Mouse (Mus musculus) gastrocnemius, postnatal 10 days (tissue): ENCODE measurements at regions not wholly inside any gene's neighbourhood (a gene's known extent, or its start where the extent isn't known, plus 50 kb on each side); places are given as distances from the start of the nearest gene placed in this dataset.

ENCODE experiments used
- DNase-seq: peaks from one replicate; pipeline ENCODE4 v3.0.0; 2021; ENCODE audit warnings: mixed read lengths

DNA sequence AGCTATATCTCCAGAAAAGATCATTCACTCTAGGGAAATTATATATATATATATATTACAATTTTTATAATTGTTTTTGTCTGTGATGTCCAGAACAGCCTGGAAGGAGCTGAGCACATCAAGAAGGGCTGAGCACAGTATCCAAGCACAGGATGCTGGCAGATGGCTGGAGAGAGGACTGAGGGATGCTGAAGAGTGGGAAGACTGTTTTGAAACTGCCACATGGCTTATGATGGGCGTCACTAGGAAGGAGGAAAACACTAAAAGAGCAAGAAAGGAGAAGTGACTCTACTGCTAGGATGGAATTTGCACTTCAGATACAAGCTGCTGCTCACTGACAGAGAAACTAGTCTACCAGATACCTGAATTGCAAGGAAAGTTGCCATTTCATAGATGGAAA is 50.4 kb upstream of the Atg10 start:
- DNase-seq, result no peak

DNA sequence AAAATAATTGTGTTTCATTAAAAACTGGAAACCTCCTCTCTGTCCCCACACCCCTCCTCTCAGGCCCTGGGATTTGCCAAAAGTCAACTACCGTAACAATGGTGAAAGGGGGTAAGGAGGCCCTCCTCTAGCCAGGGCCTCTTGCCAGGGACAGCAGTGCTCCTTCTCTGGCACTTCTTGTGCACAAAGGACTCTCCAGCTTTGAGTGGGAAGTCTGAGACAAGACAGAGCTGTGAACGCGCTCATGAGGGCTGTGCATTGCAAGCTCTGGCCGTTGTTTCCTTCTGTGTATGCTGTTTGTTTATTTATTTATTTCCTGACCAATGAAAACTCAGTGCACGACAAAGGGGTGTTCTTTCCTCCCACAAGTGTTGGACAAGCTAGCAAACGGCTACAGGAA is 50.8 kb upstream of the Atg10 start:
- no peak for DNase-seq

DNA sequence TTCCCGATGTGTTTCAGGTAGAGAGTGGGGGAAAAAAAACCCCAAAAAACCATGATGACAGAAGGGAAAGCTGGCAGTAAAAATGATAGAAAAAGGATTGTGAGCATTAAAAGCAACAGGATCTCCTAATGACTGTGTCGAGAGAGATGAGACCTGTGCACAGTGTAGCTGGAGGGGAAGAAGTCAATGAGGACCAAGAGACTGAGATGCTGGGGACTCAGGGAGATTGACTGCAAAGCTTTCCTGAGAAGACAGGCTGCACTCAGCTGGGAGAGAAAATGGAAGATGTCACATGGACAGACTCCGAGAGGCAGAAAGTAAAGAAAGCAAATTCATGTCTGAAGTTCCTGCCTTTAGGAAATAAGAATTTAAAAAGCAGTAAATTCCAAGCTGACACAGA is 55.7 kb upstream of the Atg10 start:
- no peak for DNase-seq

DNA sequence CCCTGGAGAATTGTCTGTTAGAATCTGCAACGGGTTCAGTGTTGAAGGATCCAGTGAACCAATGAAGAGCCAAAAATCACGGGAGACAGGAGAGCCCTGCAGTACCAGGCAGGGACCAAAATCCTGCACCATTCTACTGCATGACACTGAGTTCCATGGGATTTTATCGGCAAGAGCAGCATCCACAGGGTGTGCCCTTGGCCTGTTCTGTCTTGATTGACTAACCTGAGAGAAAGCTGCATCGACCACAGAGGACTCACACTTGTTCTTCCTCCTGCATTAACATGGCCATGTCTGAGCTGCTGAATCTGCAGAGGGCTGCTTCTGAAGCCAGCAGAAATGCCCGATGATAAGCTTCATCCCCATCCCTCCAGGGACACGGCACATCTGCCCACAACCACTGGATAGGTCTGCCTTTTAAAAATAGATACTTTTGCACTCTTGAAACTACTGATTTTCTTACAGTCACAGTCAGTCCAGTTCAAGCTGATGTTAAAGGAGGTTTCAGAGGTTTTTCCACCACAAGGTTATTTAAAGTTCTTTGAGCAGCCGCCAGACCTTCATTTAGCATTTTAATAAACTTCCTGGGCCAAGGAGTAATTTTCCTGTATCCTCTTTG is 71.9 kb upstream of the Atg10 start:
- no peak for DNase-seq

DNA sequence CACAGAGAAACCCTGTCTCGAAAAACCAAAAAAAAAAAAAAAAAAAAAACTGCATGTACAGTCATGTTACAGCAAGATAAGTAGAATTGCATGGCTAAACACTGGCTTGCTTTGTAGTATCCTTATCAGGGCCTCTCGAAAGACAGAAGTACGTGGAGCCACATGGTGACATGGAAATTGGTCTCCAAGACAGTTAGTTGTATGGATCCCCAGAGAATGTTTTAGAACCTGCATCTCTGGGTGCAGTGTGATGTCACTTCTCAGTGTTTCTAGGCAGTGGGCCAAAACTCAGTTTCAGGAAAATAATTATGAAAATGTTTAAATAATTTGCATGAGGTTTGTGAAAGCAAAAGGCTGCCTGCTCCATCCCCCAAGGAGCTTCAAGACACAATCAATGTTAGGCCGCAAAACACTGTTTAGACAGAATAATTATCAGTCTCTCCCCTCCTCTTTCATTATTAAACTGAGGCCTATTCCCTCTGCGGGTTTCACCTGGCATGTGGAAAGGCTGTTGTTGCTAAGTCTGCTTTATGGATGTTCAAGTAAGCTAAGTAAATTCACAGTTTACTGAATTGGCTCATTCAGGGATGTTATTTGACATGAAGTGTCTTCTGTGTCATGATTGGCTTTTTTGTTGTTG is 72.9 kb upstream of the Atg10 start:
- DNase-seq, result no peak

DNA sequence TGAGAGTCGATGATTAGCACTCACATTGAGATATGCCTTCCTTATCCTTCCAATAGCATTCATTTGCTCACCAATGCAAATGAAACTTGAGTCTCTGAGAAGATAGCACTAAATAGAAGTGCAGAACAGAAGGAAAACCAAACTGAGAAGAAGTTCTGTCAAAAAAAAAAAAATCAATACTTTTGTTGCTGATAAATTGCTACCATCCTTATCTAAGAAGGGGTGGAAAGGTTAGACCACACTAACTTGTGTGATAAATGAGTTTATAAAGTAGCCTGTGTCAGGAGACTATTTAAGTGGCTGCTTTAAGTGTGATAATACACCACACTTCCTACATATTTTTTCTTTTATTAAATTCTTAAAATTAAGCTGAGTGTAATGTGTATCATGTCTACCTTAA is 78.1 kb upstream of the Atg10 start:
- no peak for DNase-seq

DNA sequence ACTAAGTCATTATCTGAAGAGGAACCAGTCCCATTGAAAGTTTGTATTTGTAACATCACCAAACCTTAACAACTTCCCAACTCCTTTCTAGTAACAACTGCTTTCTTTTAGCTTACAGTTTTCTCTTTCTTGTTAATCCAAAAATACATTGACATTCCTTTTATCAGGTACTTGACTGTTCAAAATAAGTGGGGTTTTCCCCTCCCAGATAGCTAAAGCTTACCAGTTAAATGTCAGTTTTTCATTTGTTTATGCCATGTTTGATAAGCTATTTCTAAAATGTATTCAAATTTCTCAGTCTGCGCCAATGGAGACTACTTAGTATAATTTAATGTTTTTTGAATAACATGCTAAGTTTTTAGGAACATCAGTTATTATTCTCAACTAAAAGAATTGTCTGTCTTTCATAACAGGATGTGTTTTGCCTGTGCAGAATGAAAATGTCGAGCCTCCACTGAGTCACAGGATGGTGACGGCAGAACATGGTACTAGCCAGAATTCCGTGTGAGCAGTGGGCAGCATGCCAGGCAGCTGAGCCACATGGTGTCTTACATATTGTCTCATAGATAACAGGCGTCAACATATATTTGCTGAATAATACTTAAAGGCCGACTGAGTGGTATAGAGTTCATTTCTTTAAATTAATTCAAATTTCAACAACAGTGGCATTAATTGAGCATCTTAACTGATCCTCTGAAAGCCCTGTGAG is 82.1 kb upstream of the Atg10 start:
- DNase-seq, result no peak

DNA sequence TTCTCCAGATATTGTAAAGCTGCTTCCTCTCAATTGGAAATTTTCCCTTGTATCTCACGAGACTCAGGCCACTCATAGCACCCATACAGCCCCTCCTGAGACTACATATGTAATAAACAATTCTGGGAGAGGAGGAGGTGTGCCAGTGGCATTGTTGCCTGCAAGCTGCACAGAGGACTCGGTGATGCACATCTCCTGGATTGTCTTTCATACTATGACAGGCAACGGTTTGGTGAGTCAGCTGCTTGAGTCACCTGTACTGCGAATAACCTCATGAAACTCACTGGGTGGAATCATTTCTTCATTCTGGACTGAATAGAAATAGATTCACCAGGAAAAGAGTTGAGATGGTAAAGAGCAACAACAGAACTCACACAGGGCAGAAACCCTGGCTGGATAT is 82.8 kb upstream of the Atg10 start:
- DNase-seq, result no peak

DNA sequence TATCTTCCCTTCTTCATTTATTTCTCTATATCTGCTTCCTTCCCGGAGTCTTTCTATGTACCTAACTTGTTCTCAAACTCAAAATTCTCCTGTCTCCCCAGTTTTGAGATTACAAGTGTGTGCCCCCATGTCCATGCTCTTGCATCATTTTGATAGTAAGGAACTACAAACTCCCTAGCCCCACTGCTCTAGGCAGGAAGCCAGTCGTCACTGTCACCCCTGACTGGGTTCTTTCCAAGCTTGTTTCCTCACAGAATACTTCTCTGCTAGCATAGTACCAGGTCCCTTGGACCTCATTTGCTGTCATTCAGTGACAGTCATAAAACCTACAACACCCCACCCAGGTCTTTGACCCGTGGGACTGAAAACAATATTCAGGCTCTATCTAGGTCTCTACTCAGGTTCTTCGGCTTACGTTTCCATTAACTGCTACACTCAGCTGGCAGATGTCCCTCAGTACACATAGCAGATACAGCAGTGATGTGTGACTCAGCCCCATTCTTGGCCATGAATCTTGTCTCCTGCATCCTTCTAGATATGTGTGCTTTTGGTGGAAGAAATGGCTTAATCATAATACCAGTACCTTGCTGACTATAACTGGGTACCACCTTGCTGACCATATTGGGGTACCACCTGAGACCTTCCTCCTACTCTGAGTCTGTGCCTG is 89.3 kb upstream of the Atg10 start:
- DNase-seq, result no peak

DNA sequence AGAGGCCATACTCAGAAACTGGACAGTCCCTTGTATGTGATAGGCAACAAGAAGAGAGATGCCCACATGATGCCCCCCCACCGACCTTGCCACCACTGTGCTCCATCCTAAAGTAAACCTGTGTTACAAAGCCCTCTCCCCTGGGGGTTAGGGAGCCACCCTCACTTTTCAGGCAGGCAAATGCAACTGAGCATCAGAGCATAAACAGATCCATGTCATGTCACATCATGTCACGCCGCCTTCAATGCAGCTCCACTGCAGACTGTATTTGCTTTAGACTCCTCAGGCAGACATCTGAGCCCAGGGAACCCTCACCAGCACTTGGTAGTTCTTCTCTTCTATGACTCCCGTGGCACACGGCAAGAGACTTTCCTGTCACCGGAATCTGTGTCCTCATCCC is 98.6 kb upstream of the Atg10 start:
- DNase-seq, result no peak

DNA sequence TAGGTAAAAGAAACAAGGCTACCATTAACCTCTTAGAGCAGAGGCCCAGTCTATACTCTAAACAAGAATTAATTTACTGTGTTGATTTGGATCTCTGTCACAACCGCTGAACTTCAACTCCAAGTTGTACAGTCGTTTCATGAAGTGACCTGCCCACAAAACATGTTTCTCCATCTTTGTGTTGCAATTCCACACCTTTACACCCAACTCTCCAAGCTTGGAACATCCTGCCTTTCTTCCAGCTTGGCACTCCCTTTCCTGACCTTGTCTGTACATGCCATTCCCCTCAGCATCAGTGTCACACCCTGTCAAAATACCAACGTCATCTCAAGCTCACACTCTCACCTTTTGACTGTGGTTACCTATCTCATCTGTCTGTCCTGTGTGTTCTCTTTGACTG is 103.1 kb upstream of the Atg10 start:
- DNase-seq, result no peak

DNA sequence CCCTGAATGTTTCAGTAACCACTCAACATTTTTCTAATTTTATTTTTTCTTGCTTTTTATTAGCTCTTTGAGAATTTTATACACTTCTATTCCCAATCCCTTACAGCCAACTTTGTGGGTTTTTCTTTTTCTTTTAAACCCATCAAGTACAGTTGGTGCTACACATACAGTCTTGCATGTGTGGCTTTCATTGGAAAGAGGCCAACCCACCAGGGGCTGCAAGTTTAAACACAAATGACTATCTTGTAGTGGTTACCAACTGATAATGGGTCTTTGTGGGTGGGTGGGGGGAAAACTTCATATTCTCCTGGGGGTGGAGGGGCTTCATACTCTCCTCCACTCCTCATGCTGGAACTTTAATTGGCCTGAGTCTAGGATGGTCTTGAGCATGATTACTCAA is 110.5 kb upstream of the Atg10 start:
- DNase-seq, result no peak

DNA sequence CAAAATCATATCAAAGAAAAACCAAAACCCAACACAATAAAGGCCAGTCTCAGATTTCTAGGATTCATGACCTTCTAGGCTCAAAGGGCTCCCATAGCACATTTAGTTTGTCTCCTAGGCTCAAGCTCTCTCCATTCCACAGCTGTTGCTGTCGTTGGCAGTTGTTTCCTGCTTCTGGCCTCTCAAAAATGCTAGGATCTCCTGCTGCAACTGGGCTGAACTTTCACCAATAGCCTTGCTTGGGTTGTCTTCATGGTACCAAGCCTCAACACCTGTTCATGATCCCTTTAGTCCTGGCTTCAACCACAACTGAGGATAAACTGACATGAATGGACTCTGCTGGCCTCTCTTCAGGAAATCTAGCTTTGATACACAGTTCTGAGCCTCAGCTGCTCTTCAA is 115.9 kb upstream of the Ssbp2 start:
- no peak for DNase-seq

DNA sequence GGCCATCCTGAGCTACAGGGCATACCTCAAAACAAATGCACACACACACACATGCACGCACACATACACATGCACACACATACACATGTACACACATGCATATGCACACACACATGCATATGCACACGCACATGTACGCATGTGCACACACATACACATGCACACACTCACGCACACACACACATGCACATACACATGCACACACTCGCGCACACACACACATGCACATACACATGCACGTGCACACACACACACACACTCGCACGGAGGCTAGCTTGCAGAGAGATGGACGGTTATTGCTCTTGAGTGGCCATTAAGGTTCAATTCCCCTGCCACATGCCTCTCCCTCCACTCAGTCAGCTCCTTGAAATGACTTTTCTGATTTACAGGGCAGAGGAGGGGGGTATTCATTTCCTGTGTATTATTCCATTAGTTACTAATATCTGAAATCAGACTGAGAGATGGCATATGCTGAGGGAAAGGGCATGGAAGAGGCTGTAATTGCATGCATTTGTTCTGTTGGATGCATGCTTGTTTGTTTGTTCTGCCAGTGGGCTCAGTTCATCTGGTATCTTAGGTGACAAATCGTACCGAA is 111.5 kb upstream of the Ssbp2 start:
- no peak for DNase-seq

DNA sequence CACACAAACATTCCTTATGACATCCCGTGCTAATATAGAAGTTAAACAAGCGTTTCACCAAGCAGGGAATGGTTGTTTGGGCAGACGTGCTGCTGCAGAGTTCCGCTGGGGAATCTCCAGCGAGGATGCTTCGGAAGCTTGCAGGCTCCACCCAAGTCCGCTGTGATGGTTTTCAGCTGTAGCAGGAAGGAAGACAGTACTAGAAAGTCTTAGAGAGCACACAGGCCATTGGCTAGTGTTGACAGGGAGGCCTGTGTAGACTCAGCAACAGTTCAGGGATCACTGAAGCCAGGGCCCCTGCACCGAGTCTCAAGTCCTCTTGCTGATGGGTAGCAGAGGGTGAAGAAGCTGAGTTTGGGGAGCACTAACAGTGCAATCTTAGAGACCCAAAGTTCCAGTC is 107.8 kb upstream of the Ssbp2 start:
- no peak for DNase-seq

DNA sequence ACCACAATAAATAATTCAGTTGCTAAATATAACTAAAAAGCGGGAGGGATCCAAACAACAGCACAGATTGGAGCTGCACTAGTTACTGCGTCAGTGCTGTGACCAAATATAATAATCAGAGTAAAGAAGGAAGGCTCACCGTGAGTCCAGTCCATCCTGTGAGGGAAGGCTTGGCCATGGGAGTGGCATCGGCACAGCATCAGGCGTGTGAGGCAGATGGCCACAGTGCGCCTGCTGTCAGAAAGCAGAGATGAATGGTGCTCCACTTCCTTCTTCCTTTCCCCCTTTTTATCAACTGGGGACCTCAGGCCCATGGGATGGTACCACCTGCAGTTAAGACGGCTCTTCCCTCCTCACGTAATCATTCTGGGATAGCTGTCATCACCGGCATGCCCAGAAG is 103.6 kb upstream of the Ssbp2 start:
- DNase-seq, result no peak

DNA sequence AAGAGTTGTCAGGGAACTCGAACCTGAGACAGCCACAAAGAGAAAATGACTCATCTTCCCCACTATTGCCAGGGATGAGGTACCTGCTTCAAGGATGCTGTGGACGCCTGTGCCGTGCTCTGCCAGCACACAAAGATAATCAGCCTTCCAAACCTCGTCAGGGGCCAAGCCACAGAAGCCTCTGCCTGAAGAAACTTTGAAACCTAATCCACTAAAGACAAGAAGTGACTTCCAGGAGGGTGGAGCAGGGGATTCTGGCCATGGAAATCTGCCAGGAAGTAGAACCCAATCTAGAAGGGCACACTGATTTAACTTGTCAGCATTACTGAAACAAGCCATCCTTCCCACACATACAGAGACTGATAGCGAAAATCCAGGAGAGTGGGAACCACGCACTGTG is 100.0 kb upstream of the Ssbp2 start:
- no peak for DNase-seq

DNA sequence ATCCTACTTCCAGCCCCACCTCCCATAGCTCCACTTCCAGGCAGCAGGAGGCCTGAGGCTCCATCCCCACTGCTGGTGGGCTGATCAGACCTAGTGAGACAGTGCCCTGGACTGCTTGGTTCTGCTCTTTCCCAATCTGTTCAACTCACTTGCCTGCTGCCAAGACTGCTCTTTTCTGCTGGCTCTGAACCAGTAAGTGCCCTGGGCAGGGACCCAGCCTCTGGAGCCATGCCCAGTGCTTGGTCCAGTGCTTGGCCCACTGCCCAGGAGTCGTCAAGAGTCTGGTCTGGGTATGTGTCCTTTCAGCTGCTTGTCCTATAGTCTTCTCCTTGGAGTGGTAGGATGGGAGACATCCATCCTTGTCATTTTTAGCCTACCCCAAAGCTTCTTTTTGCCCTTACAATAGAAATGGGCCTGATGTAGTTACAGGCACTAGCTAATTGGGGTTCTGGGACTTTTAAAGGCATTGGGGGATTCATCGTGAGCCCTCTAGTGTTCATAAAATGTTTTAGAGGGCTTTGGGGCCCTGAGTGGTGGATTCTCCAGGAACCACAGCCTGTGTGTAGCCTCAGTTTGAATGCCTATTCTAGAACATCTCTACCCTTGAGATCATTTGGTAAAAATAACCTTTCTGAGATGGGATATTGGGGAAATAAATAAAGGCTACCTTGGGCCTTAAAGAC is 94.7 kb upstream of the Ssbp2 start:
- DNase-seq, result peak; percentile 83

DNA sequence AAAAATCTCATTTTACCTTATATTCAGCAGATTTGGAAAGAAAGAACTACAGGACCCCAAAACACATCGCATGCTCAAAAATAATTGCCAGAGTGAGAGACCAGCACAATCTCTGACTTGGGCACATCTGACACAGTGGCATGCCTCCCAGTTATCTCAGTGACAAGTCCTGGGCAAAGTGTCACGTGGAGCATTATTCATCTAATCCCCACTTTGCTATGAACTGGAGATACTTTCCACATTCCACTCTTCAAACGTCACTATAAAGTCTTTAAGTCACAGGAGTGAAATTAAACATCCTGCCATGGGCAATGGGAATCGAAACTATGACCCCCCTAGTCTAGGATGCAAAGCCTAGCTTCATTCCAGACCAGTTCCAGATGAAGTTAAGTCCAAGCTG is 93.5 kb upstream of the Ssbp2 start:
- DNase-seq, result no peak

DNA sequence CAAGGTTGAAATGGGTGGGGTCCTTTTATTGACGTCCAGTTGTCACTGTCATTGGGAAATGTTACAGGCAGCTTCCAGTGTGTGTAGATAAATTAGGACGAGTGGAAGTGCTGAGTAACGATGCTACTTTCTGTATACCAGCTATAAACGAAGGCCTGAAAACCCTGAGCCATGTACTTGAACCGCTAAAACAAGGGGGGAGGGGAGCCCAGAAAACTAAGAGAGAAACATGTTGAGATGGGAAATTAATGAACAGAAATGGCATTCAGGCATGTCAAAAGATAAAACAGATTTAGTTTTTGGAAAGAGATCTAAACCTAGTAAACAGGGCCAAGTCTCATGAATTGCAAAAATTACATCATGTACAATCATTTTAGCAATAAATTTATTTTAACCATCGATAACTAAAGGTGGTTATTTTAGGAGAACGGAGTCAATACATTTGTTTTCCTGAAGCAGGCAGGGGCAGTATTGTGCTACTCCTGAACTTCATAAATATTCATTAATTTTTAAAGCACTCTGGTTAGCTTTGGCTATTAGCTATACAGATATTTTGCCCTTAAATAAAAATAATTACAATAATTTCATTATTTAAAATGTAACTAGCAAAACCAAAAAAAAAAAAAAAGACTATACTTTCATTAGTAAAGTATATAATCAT is 92.1 kb upstream of the Ssbp2 start:
- DNase-seq, result no peak

DNA sequence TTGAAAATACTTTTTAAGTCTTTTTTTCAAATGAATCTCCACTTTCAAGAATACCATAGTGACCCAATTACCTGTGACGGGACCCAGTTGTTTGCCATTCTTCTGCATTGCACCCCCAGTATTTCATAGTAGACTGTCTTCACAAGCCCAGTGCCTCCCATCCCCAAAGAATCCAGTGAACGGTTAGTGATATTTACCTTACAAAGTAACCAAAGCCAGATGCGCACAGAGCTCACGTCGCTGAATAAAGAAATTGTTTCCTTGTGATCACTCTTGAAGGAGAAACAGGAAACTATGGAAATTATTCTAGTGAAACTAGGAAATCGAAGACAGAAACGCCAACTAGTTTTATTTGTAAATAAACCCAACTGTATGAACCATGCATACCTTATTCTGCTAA is 91.4 kb upstream of the Ssbp2 start:
- DNase-seq, result no peak

DNA sequence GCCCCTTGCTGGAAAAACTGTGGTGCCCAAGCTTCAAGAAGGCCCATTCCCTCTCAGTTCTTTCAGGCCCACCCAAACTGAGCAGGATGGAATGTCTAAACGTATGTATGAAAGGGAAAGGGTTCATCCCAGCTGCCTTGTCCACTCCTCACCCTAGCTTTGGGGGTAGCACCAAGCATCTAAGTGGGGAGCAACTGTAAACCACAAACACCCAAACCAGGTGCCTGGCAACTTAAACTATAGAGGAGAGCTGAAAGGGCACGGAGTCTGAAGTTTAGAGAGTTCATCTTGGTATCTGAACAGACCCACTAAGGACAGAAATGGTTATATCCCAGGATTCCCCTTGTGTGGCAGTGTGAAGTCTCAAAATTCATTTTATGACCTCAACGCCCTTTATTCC is 90.1 kb upstream of the Ssbp2 start:
- no peak for DNase-seq
